Mouse (Mus musculus) kidney, adult 18-20 months (tissue): ENCODE measurements around the gene Rpusd3.

Experiments used
- DNase-seq: peaks from one replicate; pipeline ENCODE4 v3.0.0; 2021

The Rpusd3 gene

GRCm38 (mm10) chr6:113419199-113419587, at the start of gene Rpusd3:
Gene Rpusd3 (minus strand): TSS chr6:113419340.
- peak; percentile 98 for DNase-seq

GRCm38 (mm10) chr6:113468512-113468911, 49.4 kb upstream of the Rpusd3 start:
- no peak for DNase-seq

DNA sequence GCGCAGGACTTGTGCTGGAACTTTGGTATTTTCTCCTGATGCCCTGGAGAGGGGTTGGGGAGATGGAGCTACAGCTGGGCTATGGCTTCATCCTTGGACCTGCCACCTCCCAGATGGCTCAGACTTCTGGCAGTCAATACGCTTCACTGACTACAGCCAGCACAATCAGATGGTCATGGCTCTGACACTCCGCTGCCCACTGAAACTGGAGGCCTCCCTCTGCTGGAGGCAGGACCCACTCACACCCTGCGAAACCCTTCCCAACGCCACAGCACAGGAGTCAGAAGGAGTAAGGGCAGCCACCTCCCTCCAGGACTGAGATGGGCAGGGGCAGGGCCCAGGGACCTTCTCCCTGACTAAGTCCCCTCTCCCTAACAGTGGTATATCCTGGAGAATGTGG, 46.5 kb upstream of the Rpusd3 start:
- DNase-seq, result no peak

DNA sequence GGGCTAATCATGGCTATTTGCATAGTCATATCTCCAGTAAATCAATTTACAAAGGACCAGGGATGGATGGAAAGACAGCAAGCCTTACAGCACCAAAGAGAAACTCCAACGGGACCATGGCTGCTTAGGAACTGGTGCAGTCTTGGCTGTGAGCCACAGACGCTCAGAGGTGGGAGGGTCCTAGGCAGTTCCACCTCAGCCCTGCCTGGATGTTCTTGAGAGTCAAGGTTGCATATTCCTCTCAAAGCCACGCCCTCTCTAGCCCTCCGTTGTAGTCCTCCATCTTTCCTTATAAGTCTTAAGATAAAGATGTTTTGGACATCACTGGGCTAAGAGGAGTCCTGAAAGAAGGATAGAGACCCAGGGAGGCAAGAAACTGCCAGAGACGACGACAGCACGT, 44.9 kb upstream of the Rpusd3 start:
- DNase-seq, result no peak

GRCm38 (mm10) chr6:113458635-113459034, 39.5 kb upstream of the Rpusd3 start:
- DNase-seq, result peak; percentile 59

DNA sequence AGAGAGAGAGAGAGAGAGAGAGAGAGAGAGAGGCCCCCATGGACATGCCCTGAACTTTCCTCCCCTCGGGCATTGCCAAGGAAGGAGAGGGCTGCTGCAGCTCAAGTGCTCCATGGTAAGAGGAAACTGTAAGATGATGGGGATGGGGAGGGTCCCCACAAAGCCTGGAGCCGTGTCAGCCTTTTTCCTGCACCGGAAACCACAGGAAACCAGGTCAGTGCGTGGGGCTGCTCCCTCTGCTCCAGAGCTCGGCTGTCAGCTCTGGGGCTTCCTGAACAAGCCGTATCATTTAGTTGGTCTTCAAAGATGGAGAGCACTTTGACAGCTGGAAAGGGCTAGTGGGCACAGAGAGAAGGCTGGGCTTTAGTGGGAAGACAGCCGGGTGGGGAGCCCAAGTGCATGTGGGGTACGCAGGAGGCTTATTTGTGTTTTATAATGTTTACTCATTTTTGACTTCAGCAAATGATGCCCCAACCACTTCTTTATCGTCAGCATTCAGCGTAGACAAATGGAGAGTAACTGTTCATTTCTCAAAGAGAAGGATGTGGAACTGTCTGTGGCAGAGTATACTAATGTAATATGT, 38.9 kb upstream of the Rpusd3 start, which contains the start of gene Il17re:
Gene Il17re, plus strand, starts transcription at position 533 of the 583 bp plus-strand sequence.
- no peak for DNase-seq

- DNase-seq, result no peak
Measured at GRCm38 (mm10) chr6:113455007-113455406, 35.9 kb upstream of the Rpusd3 start.

DNA sequence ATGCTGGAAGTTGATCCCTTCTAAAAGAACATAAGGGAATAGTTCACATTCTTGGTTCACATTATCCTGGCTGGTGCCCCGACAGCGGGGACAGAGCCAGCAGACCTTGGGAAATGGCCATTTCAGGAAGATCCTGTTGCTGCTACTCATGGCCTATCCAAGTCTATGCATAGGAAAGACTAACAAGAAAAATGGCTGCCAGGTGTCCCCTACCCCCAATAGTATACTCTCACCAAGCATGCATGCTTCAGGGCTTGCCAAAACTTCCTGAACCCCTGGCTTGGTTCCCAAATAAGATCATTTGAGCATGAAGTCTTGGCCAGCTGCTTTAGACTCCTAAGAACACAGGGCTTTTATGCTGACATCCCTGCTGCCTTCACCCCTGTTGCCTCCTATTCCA, 32.7 kb upstream of the Rpusd3 start:
- DNase-seq, result peak; percentile 40

- DNase-seq, result no peak
Measured at GRCm38 (mm10) chr6:113447639-113448038, 28.5 kb upstream of the Rpusd3 start.

- DNase-seq, result peak; percentile 28
Measured at GRCm38 (mm10) chr6:113444207-113444965, 25.2 kb upstream of the Rpusd3 start.

DNA sequence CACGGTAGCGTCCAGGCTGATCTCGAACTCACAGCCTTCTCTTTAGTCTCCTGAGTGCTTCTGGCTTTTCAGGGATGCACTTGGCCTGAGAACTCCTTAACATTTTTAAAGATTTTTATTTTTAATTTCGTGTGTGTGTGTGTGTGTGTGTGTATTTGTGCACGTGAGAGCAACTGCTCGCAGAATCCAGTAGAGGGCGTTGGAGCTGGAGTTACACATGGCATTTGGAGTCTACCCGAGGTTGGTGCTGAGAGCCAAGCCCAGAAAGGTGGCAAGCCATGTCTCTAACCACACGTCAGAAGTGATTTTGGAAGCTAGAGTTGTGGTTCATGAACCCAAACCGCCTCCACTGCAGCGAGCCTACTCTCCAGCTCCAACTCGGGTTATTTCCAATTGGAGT, 24.0 kb upstream of the Rpusd3 start:
- DNase-seq, result no peak

- peak; percentile 94 for DNase-seq
Measured at GRCm38 (mm10) chr6:113442442-113443090, 23.4 kb upstream of the Rpusd3 start, which contains the start of gene Jagn1. Gene Jagn1 (plus strand): TSS chr6:113442569.

DNA sequence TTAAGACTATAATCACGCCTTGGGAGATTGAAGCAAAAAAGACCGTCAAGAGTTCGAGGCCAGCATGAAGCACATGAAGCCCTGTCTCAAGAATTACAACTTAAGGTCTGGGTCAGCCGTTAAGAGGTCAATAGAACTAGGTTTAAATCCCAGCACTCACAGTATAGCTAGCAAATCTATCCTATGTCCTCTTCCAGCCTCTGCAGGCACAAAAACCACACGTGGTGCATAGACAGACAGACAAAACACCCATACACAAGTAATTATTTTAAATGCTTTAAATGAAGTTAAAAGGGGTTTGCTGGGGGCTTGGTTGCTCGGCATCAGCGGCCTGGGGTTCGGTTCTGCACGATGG, 22.9 kb upstream of the Rpusd3 start:
- no peak for DNase-seq

DNA sequence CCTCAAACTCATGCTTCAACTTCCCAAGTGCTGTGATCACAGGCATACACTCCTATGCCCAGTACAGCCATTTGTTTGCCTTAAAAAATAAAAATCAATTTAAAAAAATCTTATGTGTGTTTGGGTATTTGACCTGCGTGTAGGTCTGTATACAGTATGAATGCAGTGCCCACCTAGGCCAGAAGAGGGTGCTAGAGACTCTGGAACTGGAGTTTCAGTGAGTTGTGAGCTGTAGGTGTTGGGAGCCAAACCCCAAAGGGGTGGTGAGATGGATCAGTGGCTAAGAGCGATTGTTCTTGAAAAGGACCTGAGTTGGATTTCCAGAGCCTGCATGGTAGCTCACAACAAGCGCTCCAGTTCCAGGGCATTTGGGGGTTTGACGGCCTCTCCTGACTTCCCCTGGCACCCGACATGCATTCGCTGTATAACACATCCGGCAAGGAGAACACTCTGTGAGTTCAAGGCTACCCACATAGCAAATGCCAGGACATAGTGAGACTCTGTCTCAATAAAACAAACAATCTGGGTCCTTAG, 22.1 kb upstream of the Rpusd3 start:
- DNase-seq, result peak; percentile 87

DNA sequence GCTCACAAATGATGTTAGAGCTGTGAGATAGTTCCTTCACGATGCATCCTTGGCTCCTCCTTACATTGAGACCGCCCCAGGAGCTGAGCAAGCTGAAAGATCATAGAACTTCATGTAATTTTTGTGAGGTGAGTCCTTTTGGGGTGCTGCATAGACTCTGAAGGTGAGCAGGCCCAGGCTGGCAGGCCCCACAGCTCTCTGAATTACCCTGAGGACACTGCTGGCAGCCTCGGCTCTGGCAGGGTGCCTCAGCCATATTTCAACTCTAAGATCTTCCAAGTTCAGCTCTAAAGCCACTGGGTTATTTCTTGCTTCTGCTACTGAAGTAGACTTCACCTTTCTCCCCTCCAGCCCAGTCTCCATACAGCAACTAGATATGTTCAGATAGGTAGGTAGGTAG, 21.5 kb upstream of the Rpusd3 start:
- no peak for DNase-seq

GRCm38 (mm10) chr6:113438721-113439430, 19.7 kb upstream of the Rpusd3 start:
- DNase-seq, result no peak

- no peak for DNase-seq
Measured at GRCm38 (mm10) chr6:113437135-113437534, 18.0 kb upstream of the Rpusd3 start.

- no peak for DNase-seq
Measured at GRCm38 (mm10) chr6:113435664-113436205, 16.6 kb upstream of the Rpusd3 start, which contains the start of gene Cidec. Gene Cidec (minus strand): TSS chr6:113435760.

DNA sequence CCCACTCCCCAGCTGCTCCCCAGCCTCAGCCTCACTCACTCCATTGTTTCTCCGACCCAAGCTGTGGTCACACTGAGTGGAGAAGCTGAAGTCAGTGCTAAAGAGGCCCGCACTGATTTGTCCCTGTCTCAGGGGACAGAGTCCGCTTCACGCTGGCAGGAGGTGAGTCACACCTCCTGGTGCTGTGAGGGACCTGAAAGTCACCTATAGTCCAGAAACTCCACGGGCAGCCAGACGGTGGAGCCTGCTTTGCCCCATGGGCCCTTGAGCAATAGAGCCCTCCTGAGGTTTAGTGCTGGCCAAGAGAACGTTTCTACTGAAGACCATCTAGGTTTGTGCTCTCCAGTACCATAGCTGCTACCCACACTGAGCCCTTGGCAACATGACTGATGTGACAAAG, 15.6 kb upstream of the Rpusd3 start:
- no peak for DNase-seq

DNA sequence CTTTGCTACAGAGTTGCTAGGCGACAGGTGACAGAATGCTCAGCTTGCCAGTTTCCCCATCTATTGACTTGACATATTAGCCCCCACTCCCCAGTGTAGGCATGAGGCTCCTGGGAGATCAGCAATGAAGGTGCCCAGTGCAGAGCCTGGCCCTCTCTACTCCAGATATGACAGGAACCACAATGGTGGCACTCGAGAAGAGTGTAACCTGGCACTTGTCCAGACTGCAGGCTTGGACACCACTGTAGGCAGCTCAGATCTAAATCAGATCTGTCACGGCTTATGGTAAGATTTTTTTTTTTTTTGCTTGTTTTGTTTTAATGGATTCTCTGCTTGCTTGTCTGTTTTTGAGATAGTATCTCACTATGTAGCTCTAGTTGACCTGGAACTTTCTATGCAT, 14.5 kb upstream of the Rpusd3 start:
- DNase-seq, result no peak

GRCm38 (mm10) chr6:113431801-113432200, 12.7 kb upstream of the Rpusd3 start:
- DNase-seq, result no peak

DNA sequence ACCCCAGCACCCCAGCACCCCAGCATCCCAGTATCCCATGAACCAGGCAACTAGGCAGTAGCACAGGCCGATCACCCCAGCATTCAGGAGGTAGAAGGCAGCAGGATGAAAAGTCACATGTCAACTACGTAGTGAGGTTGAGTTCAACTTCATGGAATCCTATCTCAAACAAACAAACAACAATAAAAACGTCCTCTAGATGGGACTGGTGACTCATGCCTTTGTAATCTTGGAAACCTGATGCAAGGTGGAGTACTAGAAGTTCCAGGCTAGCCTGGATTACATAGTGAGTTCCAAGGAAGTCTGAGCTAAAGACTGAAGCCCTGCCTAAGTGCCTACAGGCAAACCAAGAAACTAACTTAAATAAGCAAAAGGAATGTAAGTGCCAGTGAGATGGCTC, 11.7 kb upstream of the Rpusd3 start:
- DNase-seq, result no peak

DNA sequence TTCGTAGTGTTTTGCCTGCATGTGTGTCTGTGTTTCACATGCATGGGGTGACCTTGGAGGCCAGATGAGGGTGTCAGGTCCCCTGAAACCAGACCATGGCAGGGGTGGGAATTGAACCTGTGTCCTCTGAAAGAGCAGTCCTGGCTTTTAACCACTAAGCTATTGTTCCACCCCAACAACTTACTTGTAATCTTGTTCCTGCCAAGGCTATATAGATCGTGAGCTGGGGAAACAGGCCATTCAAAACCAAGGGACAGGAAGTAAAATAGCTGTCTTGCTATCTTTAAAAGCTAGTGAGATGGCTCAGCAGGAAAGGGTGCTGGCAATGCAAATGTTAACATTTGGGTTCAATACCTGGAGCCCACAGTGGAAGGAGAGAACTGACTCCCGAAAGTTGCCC, 10.8 kb upstream of the Rpusd3 start:
- DNase-seq, result no peak
